Mouse (Mus musculus): ENCODE data around the gene Asap2. TPM values are rescaled to one million over a fixed set of nuclear protein-coding genes. Genes with fewer than 3 reads are reported as not detected.
"Not testable (repeated sequence)": the region's sequence is repeated elsewhere in the genome, so short reads cannot be mapped to it uniquely, and the experiment has no call there.

Gene Asap2
- polyA plus RNA-seq, 1 experiment from 2014 or later = 8.3 TPM

GRCm38 (mm10) chr12:21111116-21111475, 120.8 kb downstream of the Asap2 start:
- Histone ChIP-seq H3K27ac (ENCODE audit: low read length) (peak overlapping the region; percentile 55), H3K9ac (ENCODE audit: low read length) (peak overlapping the region; percentile 80), H3K4me2 (ENCODE audit: low read depth, low read length) (peak overlapping the region; percentile 83), H3K4me3 (ENCODE audit: low read length) (peak overlapping the region; percentile 74)
- not testable (repeated sequence) for H3K9me3 ChIP-seq (ENCODE audit: control insufficient read depth, low read length); H3K27me3 ChIP-seq (ENCODE audit: control insufficient read depth, insufficient read depth, low read depth, low read length); H3K4me1 ChIP-seq (replicated peaks; ENCODE audit: control insufficient read depth, insufficient read depth, low read length); H3K36me3 ChIP-seq (ENCODE audit: control insufficient read depth, insufficient read depth, low read length)
- peak; percentile 64 for ATAC-seq (ENCODE audit: low read depth)
- 2% methylated on average over 8 of the region's 8 CpGs for WGBS

DNA sequence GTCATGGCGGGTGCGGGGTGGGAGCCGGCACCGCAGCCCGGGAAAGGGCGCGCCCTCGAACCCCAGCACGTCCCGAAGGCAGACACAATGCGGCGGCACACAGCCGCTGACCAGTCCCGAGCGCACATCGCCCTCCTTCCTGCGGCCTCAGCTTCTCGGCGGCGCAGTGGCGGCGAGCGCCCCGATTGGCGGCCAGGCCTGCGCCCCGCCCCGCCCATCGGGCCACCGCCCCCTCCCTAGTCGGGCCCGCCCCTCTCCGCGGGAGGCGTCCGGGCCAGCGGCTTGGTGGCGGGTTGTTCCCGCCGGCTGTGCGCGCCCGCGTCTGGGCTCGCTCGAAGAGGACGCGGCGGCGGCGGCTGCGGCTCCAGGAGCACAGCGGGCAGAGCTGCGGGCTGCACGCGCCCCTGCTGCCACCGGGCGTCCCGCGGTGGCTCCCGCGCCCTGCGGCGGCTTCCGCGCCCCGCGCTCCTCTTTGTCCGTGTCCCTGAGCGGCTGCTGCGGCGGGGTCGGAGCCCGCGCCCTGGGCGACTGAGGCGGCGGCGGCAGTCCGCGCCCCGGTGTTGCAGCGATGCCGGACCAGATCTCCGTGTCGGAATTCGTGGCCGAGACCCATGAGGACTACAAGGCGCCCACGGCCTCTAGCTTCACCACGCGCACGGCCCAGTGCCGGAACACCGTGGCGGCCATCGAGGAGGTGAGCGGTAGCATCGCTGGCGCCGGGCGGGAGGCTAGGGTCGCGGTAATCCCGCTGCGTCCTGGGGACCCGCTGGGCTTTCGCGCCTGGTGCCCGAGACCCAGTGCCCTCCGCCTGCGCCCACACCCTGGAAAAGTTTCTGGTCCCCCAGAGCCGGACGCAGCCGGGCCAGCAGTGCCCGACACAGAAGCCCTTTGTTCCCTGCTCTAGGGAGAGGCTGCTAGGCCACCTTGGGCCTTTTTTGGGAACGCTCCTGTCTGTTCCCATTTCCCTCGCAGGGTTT, 121.5 kb downstream of the Asap2 start:
- H3K9me3 ChIP-seq (ENCODE audit: control insufficient read depth, low read length) = no peaks in the 10 kb centered on the region
- H3K4me3 ChIP-seq (ENCODE audit: low read length) = peak overlapping the region; percentile 74
- peak overlapping the region; percentile 83 for H3K4me2 ChIP-seq (ENCODE audit: low read depth, low read length)
- H3K27ac ChIP-seq (ENCODE audit: low read length) = peak overlapping the region; percentile 55
- no peaks in the 10 kb centered on the region for H3K27me3 ChIP-seq (ENCODE audit: control insufficient read depth, insufficient read depth, low read depth, low read length)
- no peaks in the 10 kb centered on the region for H3K4me1 ChIP-seq (replicated peaks; ENCODE audit: control insufficient read depth, insufficient read depth, low read length)
- H3K36me3 ChIP-seq (ENCODE audit: control insufficient read depth, insufficient read depth, low read length) = no peaks in the 10 kb centered on the region
- ATAC-seq (ENCODE audit: low read depth) = peak; percentile 100
- under 1% methylated on average over 88 of the region's 118 CpGs for WGBS
- H3K9ac ChIP-seq (ENCODE audit: low read length) = peak overlapping the region; percentile 80

- peak overlapping the region; percentile 74 for H3K4me3 ChIP-seq (ENCODE audit: low read length)
- no peaks in the 10 kb centered on the region for H3K36me3 ChIP-seq (ENCODE audit: control insufficient read depth, insufficient read depth, low read length)
- peak overlapping the region; percentile 80 for H3K9ac ChIP-seq (ENCODE audit: low read length)
- H3K4me1 ChIP-seq (replicated peaks; ENCODE audit: control insufficient read depth, insufficient read depth, low read length) = no peaks in the 10 kb centered on the region
- H3K9me3 ChIP-seq (ENCODE audit: control insufficient read depth, low read length) = no peaks in the 10 kb centered on the region
- WGBS = under 1% methylated on average over 17 of the region's 17 CpGs
- 0 out of 2 replicates have a peak, but pooled peaks have one; percentile 14 for ATAC-seq (ENCODE audit: low read depth)
- H3K27ac ChIP-seq (ENCODE audit: low read length) = peak overlapping the region; percentile 4; the same call in 1 of the 2 replicates
- H3K27me3 ChIP-seq (ENCODE audit: control insufficient read depth, insufficient read depth, low read depth, low read length) = no peaks in the 10 kb centered on the region
- H3K4me2 ChIP-seq (ENCODE audit: low read depth, low read length) = peak overlapping the region; percentile 83
These were observed 122.2 kb downstream of the Asap2 start for GRCm38 (mm10) chr12:21112453-21112857.

DNA sequence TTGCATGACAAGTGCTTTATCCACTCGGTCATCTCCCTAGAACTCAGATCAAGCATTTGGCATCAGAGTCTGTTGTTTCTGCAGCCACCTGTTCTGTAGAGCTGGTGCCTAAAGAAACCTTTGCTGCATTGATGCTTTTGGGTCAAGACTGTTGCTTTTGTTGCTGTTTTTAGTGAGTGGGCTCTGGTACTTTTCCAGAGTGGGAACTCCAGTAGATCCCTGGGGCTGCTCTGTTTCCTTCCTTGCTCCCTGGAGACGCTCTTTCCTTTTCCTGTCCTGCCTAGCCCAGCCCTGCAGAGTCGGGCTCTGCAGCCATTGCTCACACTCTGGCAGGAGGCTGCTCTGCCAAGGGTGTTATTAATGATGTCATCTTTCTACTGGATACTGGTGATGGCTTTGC, 129.2 kb downstream of the Asap2 start:
- ATAC-seq (ENCODE audit: low read depth) = peak; percentile 78
- no peak overlapping the region for H3K4me3 ChIP-seq (ENCODE audit: low read length)
- WGBS = 57% methylated on average over 3 of the region's 3 CpGs
- peaks cover 4% of the 10 kb centered on the region; the same call in 1 of the 2 replicates for H3K4me1 ChIP-seq (replicated peaks; ENCODE audit: control insufficient read depth, insufficient read depth, low read length)
- 0 out of 2 replicates have a peak overlapping the region, but pooled peaks have one; percentile 36 for H3K27ac ChIP-seq (ENCODE audit: low read length)
- no peaks in the 10 kb centered on the region for H3K9me3 ChIP-seq (ENCODE audit: control insufficient read depth, low read length)
- H3K4me2 ChIP-seq (ENCODE audit: low read depth, low read length) = no peak overlapping the region
- H3K36me3 ChIP-seq (ENCODE audit: control insufficient read depth, insufficient read depth, low read length) = no peaks in the 10 kb centered on the region
- no peak overlapping the region for H3K9ac ChIP-seq (ENCODE audit: low read length)
- no peaks in the 10 kb centered on the region for H3K27me3 ChIP-seq (ENCODE audit: control insufficient read depth, insufficient read depth, low read depth, low read length)

- no peak overlapping the region for H3K9ac ChIP-seq (ENCODE audit: low read length)
- no peaks in the 10 kb centered on the region for H3K27me3 ChIP-seq (ENCODE audit: control insufficient read depth, insufficient read depth, low read depth, low read length)
- H3K27ac ChIP-seq (ENCODE audit: low read length) = no peak overlapping the region
- no peak for ATAC-seq (ENCODE audit: low read depth)
- 75% methylated on average over 3 of the region's 3 CpGs for WGBS
- peaks cover 7% of the 10 kb centered on the region; the same call in 1 of the 2 replicates for H3K4me1 ChIP-seq (replicated peaks; ENCODE audit: control insufficient read depth, insufficient read depth, low read length)
- H3K9me3 ChIP-seq (ENCODE audit: control insufficient read depth, low read length) = no peaks in the 10 kb centered on the region
- no peak overlapping the region for H3K4me3 ChIP-seq (ENCODE audit: low read length)
- H3K4me2 ChIP-seq (ENCODE audit: low read depth, low read length) = no peak overlapping the region
- no peaks in the 10 kb centered on the region for H3K36me3 ChIP-seq (ENCODE audit: control insufficient read depth, insufficient read depth, low read length)
These were observed 132.6 kb downstream of the Asap2 start for GRCm38 (mm10) chr12:21122818-21123217.

DNA sequence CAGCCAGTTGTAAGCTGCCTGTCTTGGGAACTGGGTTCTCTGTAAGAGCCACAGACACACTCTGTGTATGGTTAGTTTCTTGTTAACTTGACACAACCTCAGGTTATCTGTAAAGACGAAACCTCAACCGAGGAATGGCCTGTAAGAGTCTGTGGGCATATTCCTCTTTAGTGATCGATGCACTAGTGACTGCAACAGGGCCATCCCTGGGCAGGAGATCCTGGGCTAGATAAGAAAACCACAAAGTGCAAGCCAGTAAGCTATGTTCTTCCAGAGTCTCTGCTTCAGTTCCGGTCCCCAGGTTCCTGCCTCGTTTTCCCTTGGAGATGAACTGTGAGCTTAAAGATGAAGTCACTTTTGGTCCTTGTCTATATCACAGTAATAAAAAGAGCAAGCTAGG, 133.4 kb downstream of the Asap2 start:
- Histone ChIP-seq H3K9me3 (ENCODE audit: control insufficient read depth, low read length) (no peaks in the 10 kb centered on the region), H3K4me2 (ENCODE audit: low read depth, low read length) (no peak overlapping the region), H3K9ac (ENCODE audit: low read length) (no peak overlapping the region), H3K27ac (ENCODE audit: low read length) (peak overlapping the region; percentile 12; the same call in 1 of the 2 replicates), H3K27me3 (ENCODE audit: control insufficient read depth, insufficient read depth, low read depth, low read length) (no peaks in the 10 kb centered on the region), H3K36me3 (ENCODE audit: control insufficient read depth, insufficient read depth, low read length) (no peaks in the 10 kb centered on the region), H3K4me3 (ENCODE audit: low read length) (no peak overlapping the region), H3K4me1 (replicated peaks; ENCODE audit: control insufficient read depth, insufficient read depth, low read length) (peaks cover 10% of the 10 kb centered on the region; the same call in 1 of the 2 replicates)
- WGBS = 52% methylated on average over 5 of the region's 5 CpGs
- ATAC-seq (ENCODE audit: low read depth) = no peak

- ATAC-seq (ENCODE audit: low read depth) = no peak
- Histone ChIP-seq H3K27me3 (ENCODE audit: control insufficient read depth, insufficient read depth, low read depth, low read length) (no peaks in the 10 kb centered on the region), H3K4me2 (ENCODE audit: low read depth, low read length) (no peak overlapping the region), H3K36me3 (ENCODE audit: control insufficient read depth, insufficient read depth, low read length) (no peaks in the 10 kb centered on the region), H3K4me3 (ENCODE audit: low read length) (no peak overlapping the region), H3K27ac (ENCODE audit: low read length) (no peak overlapping the region), H3K9me3 (ENCODE audit: control insufficient read depth, low read length) (no peaks in the 10 kb centered on the region), H3K4me1 (replicated peaks; ENCODE audit: control insufficient read depth, insufficient read depth, low read length) (0 out of 2 replicates have a peak, but pooled peaks cover 8% of the 10 kb centered on the region), H3K9ac (ENCODE audit: low read length) (0 out of 2 replicates have a peak overlapping the region, but pooled peaks have one; percentile 10)
- 57% methylated on average over 10 of the region's 10 CpGs for WGBS
These were observed 135.6 kb downstream of the Asap2 start for GRCm38 (mm10) chr12:21125675-21126470.

DNA sequence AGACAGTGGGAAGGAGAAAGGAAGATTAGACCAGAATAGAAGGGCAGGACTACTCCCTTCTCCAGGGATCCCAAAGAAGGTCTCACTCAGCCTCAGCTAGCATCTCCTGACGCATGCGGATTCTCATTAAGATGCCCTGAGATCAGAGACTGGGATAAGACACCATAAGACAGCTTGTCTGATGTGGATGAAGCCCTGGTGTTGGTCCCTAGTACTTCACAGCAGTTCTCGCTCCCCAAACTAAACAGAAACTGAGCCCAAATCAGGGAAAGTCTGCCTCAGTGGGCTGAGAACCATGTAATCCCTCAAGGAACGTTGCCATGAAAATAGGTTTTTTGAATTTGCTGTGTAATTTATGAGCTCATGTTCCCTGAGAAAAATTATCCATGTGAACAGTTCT, 136.3 kb downstream of the Asap2 start:
- Histone ChIP-seq H3K9me3 (ENCODE audit: control insufficient read depth, low read length) (no peaks in the 10 kb centered on the region), H3K4me1 (replicated peaks; ENCODE audit: control insufficient read depth, insufficient read depth, low read length) (0 out of 2 replicates have a peak, but pooled peaks cover 8% of the 10 kb centered on the region), H3K36me3 (ENCODE audit: control insufficient read depth, insufficient read depth, low read length) (no peaks in the 10 kb centered on the region), H3K9ac (ENCODE audit: low read length) (no peak overlapping the region), H3K4me3 (ENCODE audit: low read length) (no peak overlapping the region), H3K4me2 (ENCODE audit: low read depth, low read length) (no peak overlapping the region), H3K27ac (ENCODE audit: low read length) (no peak overlapping the region), H3K27me3 (ENCODE audit: control insufficient read depth, insufficient read depth, low read depth, low read length) (no peaks in the 10 kb centered on the region)
- WGBS = 87% methylated on average over 4 of the region's 4 CpGs
- no peak for ATAC-seq (ENCODE audit: low read depth)
